Mouse (Mus musculus): ENCODE results near the gene Slc6a13.

The Slc6a13 gene

GRCm38 (mm10) chr6:121299954-121300353 is at the start of gene Slc6a13:
TSS of gene Slc6a13 (plus strand) at chr6:121300227.
- DNase-seq (ENCODE audit: extremely low read depth, insufficient read length, low spot score) = no peak

- DNase-seq (ENCODE audit: extremely low read depth, insufficient read length, low spot score) = no peak
Measured at GRCm38 (mm10) chr6:121250406-121250805, 49.6 kb upstream of the Slc6a13 start.

DNA sequence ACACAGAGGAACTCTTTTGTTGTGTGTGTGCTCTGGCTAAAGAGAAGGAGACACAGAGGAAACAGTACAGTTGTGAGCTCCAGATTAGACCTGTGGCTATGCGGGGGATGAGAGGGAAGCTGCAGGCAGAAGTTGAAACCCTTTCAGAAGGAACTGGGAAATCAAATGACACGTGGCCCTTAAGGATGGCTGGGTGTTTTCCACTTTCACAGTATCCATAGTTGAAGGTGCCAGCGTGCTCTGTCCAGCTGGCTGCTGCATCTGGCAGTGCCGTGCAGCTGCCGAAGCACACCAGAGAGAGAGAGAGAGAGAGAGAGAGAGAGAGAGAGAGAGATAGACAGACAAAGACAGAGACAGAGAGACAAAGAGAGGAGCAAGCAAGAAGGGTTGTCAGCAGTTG is 48.8 kb upstream of the Slc6a13 start:
- no peak for DNase-seq (ENCODE audit: extremely low read depth, insufficient read length, low spot score)

DNA sequence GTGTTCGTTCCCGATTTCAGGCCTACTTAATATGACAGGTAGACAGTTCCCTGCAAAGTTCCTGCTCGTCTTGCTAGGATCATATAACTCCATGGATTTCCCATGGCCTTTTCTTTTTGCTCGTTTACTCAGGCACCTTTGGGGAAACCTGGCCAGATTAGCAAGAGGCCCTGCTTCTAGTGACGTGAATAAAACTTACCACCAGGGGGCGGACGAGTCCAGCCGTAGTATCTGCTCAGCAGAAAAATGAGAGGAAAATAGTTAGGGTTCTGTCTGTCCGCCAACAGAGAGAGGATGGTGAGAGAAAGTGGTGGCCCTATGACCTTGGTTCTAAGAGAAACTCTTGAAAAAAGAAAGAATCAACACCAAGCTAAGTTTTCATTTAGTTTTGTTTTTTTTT is 39.5 kb upstream of the Slc6a13 start:
- DNase-seq (ENCODE audit: extremely low read depth, insufficient read length, low spot score) = peak; percentile 12

DNA sequence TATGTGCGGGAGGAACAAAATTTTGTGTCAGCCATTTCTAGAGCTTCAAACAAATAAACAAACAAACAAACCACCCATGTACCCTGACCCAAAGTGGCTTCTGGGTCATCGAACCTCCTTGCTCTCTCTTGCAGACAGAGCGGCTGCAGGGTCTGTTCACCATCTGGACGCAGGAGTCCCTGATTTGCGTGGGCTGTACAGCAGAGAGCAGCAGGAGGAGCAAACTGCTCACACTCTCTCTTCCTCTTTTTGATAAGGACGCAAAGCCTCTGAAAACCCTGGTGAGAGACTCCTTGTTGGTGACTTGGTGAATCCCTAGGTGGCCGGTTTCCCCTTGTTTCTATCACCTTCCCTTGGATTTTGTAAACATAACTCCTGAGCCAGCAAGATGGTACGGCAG is 38.8 kb upstream of the Slc6a13 start:
- no peak for DNase-seq (ENCODE audit: extremely low read depth, insufficient read length, low spot score)

DNA sequence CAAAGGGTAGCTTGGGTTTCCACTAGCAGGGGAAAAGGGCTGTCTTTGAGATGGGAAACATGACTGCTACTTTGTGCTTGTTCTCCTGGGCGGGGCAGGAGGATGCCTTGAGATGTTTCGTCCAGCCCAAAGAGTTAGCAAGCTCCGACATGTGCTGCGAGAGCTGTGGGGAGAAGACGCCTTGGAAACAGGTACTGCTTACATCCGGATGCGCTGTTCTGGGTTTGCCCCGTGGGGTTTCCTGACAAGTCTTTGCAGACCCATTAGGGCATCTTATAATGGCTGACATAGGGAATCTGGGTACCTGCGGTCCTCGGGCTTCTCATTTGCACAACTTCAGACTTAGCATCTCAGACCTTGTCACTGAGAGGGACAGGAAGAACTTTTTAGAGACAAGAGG is 38.0 kb upstream of the Slc6a13 start:
- no peak for DNase-seq (ENCODE audit: extremely low read depth, insufficient read length, low spot score)

GRCm38 (mm10) chr6:121262496-121262895 is 37.5 kb upstream of the Slc6a13 start:
- no peak for DNase-seq (ENCODE audit: extremely low read depth, insufficient read length, low spot score)

GRCm38 (mm10) chr6:121270156-121270555 is 29.9 kb upstream of the Slc6a13 start:
- no peak for DNase-seq (ENCODE audit: extremely low read depth, insufficient read length, low spot score)

DNA sequence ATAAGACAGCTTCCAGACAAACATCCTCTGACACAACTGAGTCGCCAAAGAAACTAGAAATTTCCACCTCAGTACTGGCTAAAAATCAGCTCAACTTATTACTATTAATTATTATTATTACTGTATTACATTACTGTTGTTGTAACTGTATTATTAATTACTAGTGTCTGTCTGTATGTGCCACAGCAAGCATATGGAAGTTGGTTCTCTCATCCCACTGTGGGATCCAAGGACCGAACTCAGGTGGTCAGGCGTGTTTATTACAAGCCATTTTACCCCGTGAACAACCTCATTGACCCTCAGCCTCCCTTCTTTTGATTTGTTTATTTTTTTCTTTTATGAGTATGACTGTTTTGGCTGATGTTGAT is 28.3 kb upstream of the Slc6a13 start:
- no peak for DNase-seq (ENCODE audit: extremely low read depth, insufficient read length, low spot score)

DNA sequence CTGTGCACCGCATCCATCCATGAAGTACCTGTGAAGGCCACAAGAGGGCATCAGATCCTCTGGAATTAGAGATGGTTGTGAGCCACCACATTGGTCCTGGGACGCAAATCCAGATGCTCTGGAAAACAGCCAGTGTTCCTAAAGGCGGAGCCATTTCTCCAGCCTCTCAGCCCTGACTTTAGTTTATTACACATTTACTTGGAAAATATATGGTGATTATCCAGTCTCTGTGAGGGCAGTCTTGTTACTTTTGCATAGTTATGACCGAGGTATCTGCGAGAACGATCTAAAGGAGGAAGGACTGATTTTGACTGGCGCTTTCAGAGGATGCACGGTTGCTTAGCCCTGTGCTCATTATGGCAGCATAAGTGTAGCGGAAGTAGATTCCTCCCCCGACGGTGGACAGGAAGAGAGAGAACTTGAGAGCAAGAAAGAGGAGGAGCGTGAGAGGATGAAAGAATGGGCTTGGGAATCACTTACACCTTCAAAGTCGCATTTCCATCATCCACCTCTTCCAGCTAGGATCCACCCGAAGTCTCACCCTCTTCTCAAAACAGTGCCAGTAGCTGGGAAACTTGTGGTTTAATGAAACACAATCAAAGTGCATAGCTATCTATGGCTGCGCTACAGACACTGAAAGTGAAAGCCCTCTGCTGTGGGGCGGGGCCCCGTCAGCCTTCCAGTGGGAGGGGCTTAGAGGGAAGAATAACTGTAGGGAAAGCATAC is 27.8 kb upstream of the Slc6a13 start:
- peak; percentile 58 for DNase-seq (ENCODE audit: extremely low read depth, insufficient read length, low spot score)

- no peak for DNase-seq (ENCODE audit: extremely low read depth, insufficient read length, low spot score)
Measured at GRCm38 (mm10) chr6:121274356-121274755, 25.7 kb upstream of the Slc6a13 start.

DNA sequence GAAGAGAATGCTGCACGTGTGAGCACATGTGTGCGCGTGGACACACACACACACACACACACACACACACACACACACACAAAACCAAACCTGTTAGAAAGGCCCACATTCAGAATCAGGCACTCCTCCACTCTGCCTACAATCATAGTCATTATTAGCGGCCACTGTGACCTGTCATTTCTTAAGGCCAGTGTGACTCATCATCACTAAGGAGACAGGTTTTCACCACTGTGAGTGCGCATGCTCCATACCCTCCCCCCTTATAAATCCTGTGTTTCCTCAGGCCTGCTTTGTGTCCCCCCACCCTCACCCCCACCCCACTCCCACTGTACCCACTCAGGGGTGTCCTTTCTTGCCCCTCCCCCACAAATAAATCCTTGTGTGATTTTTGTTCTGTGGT is 15.9 kb upstream of the Slc6a13 start:
- DNase-seq (ENCODE audit: extremely low read depth, insufficient read length, low spot score) = peak; percentile 10

- DNase-seq (ENCODE audit: extremely low read depth, insufficient read length, low spot score) = no peak
Measured at GRCm38 (mm10) chr6:121299317-121299716, 710 bp upstream of the Slc6a13 start.

GRCm38 (mm10) chr6:121300504-121300903 is 477 bp downstream of the Slc6a13 start:
- DNase-seq (ENCODE audit: extremely low read depth, insufficient read length, low spot score) = no peak

GRCm38 (mm10) chr6:121303466-121304220 is 3.6 kb downstream of the Slc6a13 start:
- no peak for DNase-seq (ENCODE audit: extremely low read depth, insufficient read length, low spot score)

GRCm38 (mm10) chr6:121304630-121305029 is 4.6 kb downstream of the Slc6a13 start:
- DNase-seq (ENCODE audit: extremely low read depth, insufficient read length, low spot score) = no peak

DNA sequence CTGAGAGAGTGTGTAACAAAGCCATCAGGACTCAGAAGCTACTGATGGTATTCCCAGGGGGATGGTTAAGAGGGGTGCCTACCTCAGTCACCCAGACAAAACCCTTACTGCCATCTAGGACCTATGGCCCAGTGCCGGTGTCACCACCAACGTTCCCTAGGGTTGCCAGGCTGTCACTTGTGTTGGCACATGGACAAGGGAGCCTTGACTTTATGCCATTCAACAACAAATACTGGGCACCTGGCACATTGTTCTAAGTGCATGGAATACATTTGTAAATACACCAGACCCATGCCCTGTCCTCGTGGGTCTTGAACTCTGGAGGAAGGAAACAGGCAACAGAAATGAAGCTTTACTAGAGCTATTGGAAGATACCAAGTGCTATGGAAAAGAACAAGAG is 5.5 kb downstream of the Slc6a13 start:
- DNase-seq (ENCODE audit: extremely low read depth, insufficient read length, low spot score) = no peak

DNA sequence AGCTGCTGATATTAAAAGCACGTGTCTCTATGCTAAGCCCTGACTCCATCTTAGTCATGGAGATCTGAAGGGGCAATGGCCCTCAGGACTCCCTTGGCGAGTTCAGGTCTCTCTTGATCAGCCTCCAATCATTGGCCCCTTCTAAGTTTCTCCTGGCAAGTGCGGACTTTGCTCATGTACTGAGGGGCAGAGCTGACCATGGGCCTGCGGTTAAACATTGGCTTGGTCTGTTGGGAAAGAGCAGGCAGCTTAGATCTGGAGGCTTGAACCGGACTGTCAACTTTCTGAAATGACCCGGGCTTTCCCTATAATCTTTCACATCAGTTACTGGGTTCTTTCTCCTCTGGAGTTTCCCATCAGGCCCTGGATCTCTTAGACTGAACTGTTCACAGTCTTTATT is 11.0 kb downstream of the Slc6a13 start:
- DNase-seq (ENCODE audit: extremely low read depth, insufficient read length, low spot score) = no peak

- no peak for DNase-seq (ENCODE audit: extremely low read depth, insufficient read length, low spot score)
Measured at GRCm38 (mm10) chr6:121319099-121319498, 19.1 kb downstream of the Slc6a13 start.

DNA sequence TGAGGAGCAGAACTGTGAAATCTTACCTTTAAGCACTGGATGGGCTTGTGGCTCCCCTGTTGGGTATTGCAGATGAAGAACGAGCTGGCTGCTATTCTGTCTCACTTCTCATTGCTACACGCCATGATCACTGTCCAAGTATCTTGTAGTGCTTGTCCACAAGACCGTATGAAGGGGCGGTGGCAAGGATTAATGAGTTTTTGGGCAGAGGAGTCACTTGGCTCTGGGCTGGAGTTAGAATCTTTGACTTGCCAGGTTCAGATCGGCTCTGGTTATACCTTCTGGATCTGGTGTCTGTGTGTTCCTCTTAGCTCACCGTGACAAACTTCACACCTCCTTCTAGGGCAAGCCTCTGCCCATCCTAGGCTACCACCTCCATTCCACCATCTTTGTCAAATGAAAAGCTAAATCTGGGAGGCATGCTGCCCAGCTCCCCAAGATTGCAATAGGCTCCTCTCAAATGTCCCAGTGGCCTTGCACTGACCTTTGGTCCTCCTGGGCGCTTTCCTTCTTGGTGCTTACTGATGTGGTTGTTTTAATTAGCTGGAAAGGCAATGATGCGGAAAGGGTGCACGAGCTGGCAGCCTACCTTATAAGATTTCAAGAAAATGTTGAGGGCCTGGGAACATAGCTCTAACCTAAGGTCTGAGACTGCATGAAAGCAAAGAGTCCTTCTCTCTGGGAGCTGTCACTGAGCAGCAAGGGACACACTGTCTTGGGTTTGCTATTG is 22.5 kb downstream of the Slc6a13 start:
- DNase-seq (ENCODE audit: extremely low read depth, insufficient read length, low spot score) = no peak

DNA sequence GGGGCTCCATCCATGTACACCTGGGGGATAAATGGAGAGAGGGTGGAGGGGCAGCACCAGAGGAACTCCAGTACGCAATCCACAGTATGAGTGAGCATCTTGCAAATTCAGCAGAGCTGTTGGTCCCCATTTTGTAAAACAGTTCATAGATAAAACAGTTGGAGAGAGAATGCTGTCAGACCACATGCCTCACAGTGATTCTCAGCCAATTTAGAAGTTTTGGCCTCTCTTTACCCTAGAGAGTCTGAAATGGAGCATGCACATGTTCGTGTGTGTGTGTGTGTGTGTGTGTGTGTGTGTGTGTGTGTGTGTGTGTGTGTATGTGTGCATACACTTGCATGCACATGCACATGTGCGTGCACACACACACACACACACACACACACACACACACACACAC is 25.3 kb downstream of the Slc6a13 start:
- no peak for DNase-seq (ENCODE audit: extremely low read depth, insufficient read length, low spot score)

DNA sequence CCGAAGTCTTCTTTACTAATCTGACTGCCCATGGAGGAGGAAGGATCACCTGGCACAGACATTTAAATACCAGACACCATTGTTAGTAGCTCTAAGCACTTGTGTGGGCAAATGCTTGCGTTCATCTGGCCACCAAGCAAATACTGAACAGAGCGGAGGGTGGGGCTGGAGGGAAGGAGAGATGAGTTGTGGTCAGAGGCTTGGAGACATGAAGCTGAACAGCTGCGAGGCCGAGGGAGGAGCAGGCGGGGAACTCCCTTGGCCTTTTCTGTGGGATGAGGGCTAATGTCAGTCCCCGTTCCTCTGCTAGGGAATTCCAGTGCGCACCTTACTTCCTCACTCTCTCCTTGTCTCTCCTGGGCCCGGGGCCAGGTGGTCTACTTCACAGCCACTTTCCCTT is 25.7 kb downstream of the Slc6a13 start:
- no peak for DNase-seq (ENCODE audit: extremely low read depth, insufficient read length, low spot score)
